Mouse (Mus musculus): ENCODE measurements around the gene Gm10490. TPM values are rescaled to one million over a fixed set of nuclear protein-coding genes. Genes with fewer than 3 reads are reported as not detected.
"Not testable (repeated sequence)": the region's sequence is repeated elsewhere in the genome, so short reads cannot be mapped to it uniquely, and the experiment has no call there.

The Gm10490 gene
- total RNA-seq (2021) = not detected
- long read RNA-seq, experiment 1 = 0 reads
- long read RNA-seq, experiment 2 = 0 reads

- DNase-seq; intact Hi-C loops (cut with DNase I): not testable (repeated sequence)
Observed at GRCm38 (mm10) chrX:7909242-7909641, at the start of gene Gm10490. TSS of gene Gm10490 (plus strand) at chrX:7909542.

DNA sequence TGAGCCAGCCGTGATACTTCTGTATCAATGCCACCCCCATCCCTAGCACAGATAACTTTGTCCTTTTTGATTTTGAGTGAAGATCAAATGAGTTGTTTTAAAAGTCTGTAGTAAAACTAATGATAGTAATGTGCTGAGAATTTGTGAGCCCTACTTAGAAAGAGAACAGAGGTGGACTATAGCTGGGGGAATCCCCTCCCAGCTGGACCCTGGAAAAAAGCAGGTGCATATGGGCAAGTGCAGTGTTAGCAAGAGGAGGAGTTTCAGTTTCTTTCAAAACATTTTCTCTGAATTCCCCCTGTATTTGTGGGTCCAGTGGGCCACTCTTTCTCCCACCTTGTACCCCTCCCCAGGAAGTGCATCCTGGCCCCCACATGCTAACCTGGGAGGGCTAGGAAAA, 46.2 kb upstream of the Gm10490 start:
- intact Hi-C loops (cut with DNase I) = no loop called here

GRCm38 (mm10) chrX:7864551-7864950, 44.8 kb upstream of the Gm10490 start:
- intact Hi-C loops (cut with DNase I) = no loop called here
- no peak for DNase-seq

More for the DNA sequence above, 46.2 kb upstream of the Gm10490 start:
- DNase-seq = no peak

DNA sequence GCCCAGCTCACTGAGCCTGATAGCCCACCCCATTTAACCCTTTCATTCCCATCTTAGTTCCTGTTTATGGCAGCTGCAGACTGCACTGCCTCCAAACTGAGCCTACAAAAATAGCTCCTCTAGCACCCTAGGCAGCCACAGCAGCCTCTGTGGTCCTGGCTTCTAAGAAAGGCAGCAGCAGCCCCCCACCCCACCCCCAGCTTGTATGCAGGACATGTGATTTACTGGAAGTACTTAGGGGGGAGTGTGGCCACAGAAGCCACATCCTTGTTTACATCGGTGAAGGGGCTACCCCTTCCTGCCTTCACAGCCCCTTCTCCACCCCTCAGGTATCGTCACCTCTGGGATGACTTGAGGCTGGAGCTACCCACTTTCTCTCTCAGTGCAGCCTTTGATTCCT, 44.0 kb upstream of the Gm10490 start:
- intact Hi-C loops (cut with DNase I) = no loop called here
- no peak for DNase-seq

- DNase-seq = no peak
- intact Hi-C loops (cut with DNase I) = no loop called here
Observed at GRCm38 (mm10) chrX:7865786-7866185, 43.6 kb upstream of the Gm10490 start.

DNA sequence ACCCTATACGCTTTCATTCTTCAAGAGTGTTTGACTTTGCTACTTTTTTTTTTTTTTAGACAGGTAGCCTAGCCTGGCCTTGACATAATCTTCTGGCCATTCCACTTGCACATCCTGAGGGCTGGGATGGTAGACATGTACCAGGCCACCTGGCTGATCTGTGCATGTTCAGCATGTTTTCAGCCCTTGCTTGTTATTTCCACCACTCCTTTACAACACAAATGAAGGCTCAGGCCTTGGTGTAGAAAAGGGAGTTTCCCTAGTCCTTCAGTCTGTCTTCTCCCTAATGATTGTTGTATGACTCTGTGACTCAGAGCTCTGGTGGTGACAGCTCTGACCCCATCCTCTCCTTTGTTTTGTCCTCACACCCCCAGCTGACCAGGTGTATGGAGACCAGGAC, 42.2 kb upstream of the Gm10490 start:
- intact Hi-C loops (cut with DNase I) = no loop called here
- no peak for DNase-seq

GRCm38 (mm10) chrX:7868506-7868905, 40.8 kb upstream of the Gm10490 start:
- intact Hi-C loops (cut with DNase I) = no loop called here

GRCm38 (mm10) chrX:7869826-7870225, 39.5 kb upstream of the Gm10490 start:
- intact Hi-C loops (cut with DNase I) = no loop called here
- no peak for DNase-seq

More at GRCm38 (mm10) chrX:7868506-7868905, 40.8 kb upstream of the Gm10490 start:
- DNase-seq = no peak

- peak; percentile 68 to 77 for DNase-seq
- intact Hi-C loops (cut with DNase I) = loop anchor here (5.0 kb wide), 1 partner anchor 36 kb away; the partner anchor contains the start of gene Otud5
Observed at GRCm38 (mm10) chrX:7878007-7878419, 31.3 kb upstream of the Gm10490 start, which contains the start of gene Pim2. TSS of gene Pim2 (plus strand) at chrX:7878262.

GRCm38 (mm10) chrX:7878495-7878894, 30.8 kb upstream of the Gm10490 start:
- intact Hi-C loops (cut with DNase I) = loop anchor here (5.0 kb wide), 1 partner anchor 36 kb away; the partner anchor contains the start of gene Otud5
- peak in 1 of 2 experiments; percentile 2 for DNase-seq

- peak; percentile 36 to 61 for DNase-seq
- intact Hi-C loops (cut with DNase I) = loop anchor here (5.0 kb wide), 1 partner anchor 38 kb away; the partner anchor contains the start of gene Otud5
Observed at GRCm38 (mm10) chrX:7879819-7880218, 29.5 kb upstream of the Gm10490 start.

DNA sequence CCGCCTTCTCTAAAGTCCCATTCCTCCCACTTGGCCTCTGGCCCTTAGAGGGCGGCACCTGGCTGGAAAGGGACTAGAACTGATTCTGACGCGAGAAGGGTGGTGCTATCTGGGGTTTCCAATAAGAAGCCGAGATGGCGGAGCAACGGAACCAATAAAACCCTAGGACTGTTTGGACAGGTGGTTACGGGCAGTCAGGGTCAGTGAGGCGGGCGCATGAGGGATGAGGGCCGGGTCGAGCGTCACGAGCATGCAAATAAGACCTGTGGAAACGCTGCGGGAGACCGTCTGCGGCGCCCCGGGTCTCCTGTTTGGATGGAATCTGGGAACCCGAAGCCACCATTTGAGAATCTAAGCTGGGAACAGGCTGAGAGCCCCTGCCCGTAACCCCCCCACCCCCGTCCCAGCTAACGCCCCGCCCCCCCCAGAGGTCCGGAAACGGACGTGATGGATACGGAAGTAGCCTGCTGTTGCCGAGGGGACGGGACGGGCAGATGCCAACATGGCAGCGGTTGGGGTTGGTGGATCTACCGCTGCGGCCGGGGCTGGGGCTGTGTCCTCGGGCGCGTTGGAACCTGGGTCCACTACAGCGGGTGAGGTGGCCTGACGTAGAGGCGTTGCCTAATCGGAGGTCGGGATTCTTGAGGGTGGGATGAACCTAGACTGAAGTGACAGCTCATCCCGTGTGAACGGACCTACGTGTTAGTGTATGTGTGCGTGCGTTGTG, 25.3 kb upstream of the Gm10490 start, which contains the start of gene Slc35a2:
Gene Slc35a2 (plus strand): TSS at position 188 of the 727 bp plus-strand sequence.
- intact Hi-C loops (cut with DNase I) = no loop called here
- DNase-seq = peak; percentile 81 to 88

GRCm38 (mm10) chrX:7898211-7898610, 11.1 kb upstream of the Gm10490 start:
- intact Hi-C loops (cut with DNase I) = no loop called here
- no peak for DNase-seq

- DNase-seq = peak; percentile 83
- intact Hi-C loops (cut with DNase I) = no loop called here
Observed at GRCm38 (mm10) chrX:7898880-7899874, 10.2 kb upstream of the Gm10490 start, which contains the start of the genes Pqbp1 and Timm17b. TSS of gene Pqbp1 (minus strand) at chrX:7899269. TSS of gene Timm17b (plus strand) at chrX:7899357.

- DNase-seq = no peak
- intact Hi-C loops (cut with DNase I) = loop anchor here (5.0 kb wide), 1 partner anchor 43 kb away; the partner anchor contains the start of gene Hdac6
Observed at GRCm38 (mm10) chrX:7904441-7904840, 4.9 kb upstream of the Gm10490 start.

DNA sequence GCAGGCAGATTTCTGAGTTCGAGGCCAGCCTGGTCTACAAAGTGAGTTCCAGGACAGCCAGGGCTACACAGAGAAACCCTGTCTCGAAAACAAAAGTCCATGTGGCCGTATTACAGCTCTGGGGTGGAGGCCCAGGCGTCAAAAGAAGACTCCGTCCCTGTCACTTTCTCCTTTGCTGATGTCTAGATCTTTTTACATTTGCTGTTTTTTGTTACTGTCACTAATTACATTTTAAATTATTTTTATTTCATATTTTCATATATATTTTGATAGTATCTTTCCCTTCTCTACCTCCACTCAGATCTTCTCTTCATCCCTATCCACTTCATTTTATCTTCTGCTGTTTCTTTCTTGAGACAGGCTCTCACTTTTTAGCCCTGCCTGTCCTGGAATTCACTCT, 1.6 kb upstream of the Gm10490 start, which contains the start of gene Gm10491:
Gene Gm10491 (minus strand): TSS at position 101 of the 400 bp plus-strand sequence.
- no peak for DNase-seq
- intact Hi-C loops (cut with DNase I) = no loop called here

- intact Hi-C loops (cut with DNase I) = loop anchor here (10.0 kb wide), 1 partner anchor 214 kb away; no protein-coding TSS in a partner anchor
- no peak for DNase-seq
Observed at GRCm38 (mm10) chrX:7910473-7910872, 1.1 kb downstream of the Gm10490 start.

- intact Hi-C loops (cut with DNase I) = loop anchor here (10.0 kb wide), 1 partner anchor 209 kb away; no protein-coding TSS in a partner anchor
- DNase-seq = peak in 1 of 2 experiments; percentile 43
Observed at GRCm38 (mm10) chrX:7915669-7916068, 6.3 kb downstream of the Gm10490 start.

DNA sequence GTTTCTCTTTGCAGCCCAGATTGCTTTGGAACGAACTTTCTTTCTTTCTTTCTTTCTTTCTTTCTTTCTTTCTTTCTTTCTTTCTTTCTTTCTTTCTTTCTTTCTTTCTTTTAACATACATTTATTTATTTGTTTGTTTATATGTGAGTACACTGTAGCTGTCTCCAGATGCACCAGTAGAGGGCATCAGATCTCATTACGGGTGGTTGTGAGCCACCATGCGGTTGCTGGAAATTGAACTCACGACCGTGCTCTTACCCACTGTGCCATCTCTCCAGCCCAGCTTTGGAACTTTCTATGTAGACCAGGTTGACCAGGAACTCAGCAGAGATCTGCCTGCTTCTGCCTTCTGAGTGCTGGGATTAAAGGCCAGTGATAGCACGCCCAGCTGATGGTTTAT, 8.6 kb downstream of the Gm10490 start:
- intact Hi-C loops (cut with DNase I) = loop anchor here (10.0 kb wide), 1 partner anchor 207 kb away; no protein-coding TSS in a partner anchor

More for the DNA sequence above, 8.6 kb downstream of the Gm10490 start:
- not testable (repeated sequence) for DNase-seq
